Mouse (Mus musculus): ENCODE results near the gene Vipr1.

DNA sequence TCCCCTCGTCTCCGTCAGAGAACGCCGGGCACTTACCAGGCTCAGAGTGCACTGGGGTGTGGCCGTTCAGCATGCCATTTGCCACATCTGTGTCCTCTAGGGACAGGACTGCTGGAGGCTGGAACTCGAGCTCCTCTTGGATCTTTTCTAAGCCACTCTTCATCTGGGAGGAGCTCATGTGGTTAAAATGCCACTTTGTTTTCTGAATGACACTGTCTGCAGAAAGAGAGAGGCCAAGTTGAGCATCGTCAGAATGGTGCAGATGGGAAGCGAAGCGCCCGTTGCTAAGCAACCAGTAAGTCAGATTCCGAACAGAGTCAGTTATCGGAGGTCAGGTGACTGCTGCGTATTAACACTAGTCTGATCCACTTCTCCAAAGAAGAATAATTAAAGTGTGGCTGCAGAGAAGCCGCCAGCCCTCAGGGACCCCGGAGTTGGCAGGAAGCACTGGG lies 47.7 kb downstream of the Vipr1 start:
- no peak for TF ChIP-seq CTCF (conservative IDR thresholded peaks at IDR 0.05; ENCODE audit: insufficient read depth, insufficient read length, low read depth, low read length)
- TF ChIP-seq POLR2A (IDR thresholded peaks at IDR 0.05; ENCODE audit: low read depth, low read length), result no peak
